Mouse (Mus musculus) thymus, adult 2 months (tissue): Measurements from ENCODE around the gene Kcnmb4.

ENCODE experiments used
- CTCF ChIP-seq: fragments of 200-500 bp; IDR thresholded peaks from 2 replicates; pipeline ENCODE4 v1.5.1; 2012; ENCODE audit warnings: mild to moderate bottlenecking, control low read depth, low read length, moderate library complexity, borderline replicate concordance; ENCODE audit not compliant: control insufficient read depth, poor library complexity, insufficient read depth; ENCODE audit errors: extremely low read depth
- POLR2A ChIP-seq: fragments of 200-500 bp; IDR thresholded peaks from 2 replicates; pipeline ENCODE4 v1.6.1; 2012; ENCODE audit warnings: mild to moderate bottlenecking, low read length, control low read depth, moderate library complexity; ENCODE audit not compliant: control insufficient read depth, poor library complexity, insufficient read depth; ENCODE audit errors: extremely low read depth

- TF ChIP-seq CTCF (no peak), POLR2A (no peak)
Observed at GRCm38 (mm10) chr10:116515158-116515557, 41.5 kb upstream of the Kcnmb4 start.
